Mouse (Mus musculus): ENCODE results near the gene Peli3.

DNA sequence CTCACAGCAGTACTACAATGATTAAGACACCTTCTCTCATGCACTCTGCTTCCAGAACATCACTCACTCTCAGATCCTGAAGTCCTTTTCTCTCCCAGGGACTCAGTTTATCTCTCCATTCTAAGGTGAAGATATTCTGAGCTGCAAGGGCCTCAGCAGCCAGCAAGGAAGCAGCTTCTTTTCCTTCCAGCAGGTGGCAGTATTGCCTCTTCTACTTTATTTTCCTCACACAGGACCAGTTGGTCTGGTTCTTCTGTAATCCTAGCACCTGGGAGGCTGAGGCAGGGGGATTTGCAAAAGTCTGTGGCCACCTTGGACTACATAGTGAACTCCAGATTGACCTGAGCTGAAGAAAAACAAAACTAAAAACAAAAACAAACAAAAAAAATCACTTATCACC is 38.8 kb upstream of the Peli3 start:
- TF ChIP-seq POLR2A (IDR thresholded peaks at IDR 0.05; ENCODE audit: control insufficient read depth, low read depth, low read length) (no peak), CTCF (IDR thresholded peaks at IDR 0.05; ENCODE audit: control insufficient read depth, insufficient read depth, insufficient replicate concordance, low read depth, low read length) (peak; percentile 51; the same call in 1 of the 2 replicates)

All from testis, adult 2 months (tissue).